Mouse (Mus musculus) CH12F3 (cell line): Measurements from ENCODE around the gene Kdelr1.
"Not testable (repeated sequence)": the region's sequence is repeated elsewhere in the genome, so short reads cannot be mapped to it uniquely, and the experiment has no call there.

Experiments used
- in situ Hi-C: fragments of 300-500 bp; cut with MboI; formaldehyde crosslinking; loops from 2 replicates; pipeline ENCODE4 v1.14.3; 2020; ENCODE audit warnings: low sequenced_read_pairs

The Kdelr1 gene

GRCm38 (mm10) chr7:45869787-45870186, 2.8 kb upstream of the Kdelr1 start:
- in situ Hi-C loops = no loop called here

- in situ Hi-C loops = no loop called here
Observed at GRCm38 (mm10) chr7:45870282-45871058, 2.1 kb upstream of the Kdelr1 start.

GRCm38 (mm10) chr7:45873061-45873947, 732 bp downstream of the Kdelr1 start:
- in situ Hi-C loops = no loop called here

GRCm38 (mm10) chr7:45876895-45877294, 4.3 kb downstream of the Kdelr1 start:
- in situ Hi-C loops = no loop called here

GRCm38 (mm10) chr7:45878278-45878677, 5.7 kb downstream of the Kdelr1 start, which contains the start of gene Grin2d:
Grin2d (minus strand) TSS chr7:45878378.
- in situ Hi-C loops = not testable (repeated sequence)

GRCm38 (mm10) chr7:45880531-45880930, 8.0 kb downstream of the Kdelr1 start:
- in situ Hi-C loops = no loop called here

- in situ Hi-C loops = no loop called here
Observed at GRCm38 (mm10) chr7:45881011-45881410, 8.4 kb downstream of the Kdelr1 start.

GRCm38 (mm10) chr7:45887246-45887645, 14.7 kb downstream of the Kdelr1 start:
- in situ Hi-C loops = no loop called here

- in situ Hi-C loops = no loop called here
Observed at GRCm38 (mm10) chr7:45892651-45893050, 20.1 kb downstream of the Kdelr1 start.

GRCm38 (mm10) chr7:45895931-45896516, 23.5 kb downstream of the Kdelr1 start:
- in situ Hi-C loops = no loop called here

- in situ Hi-C loops = no loop called here
Observed at GRCm38 (mm10) chr7:45896517-45897257, 24.1 kb downstream of the Kdelr1 start, which contains the start of the genes Syngr4 and Tmem143. Syngr4 (minus strand) TSS chr7:45896714. Tmem143 (plus strand) TSS chr7:45896941.

GRCm38 (mm10) chr7:45897258-45897757, 24.7 kb downstream of the Kdelr1 start:
- in situ Hi-C loops = no loop called here

- in situ Hi-C loops = not testable (repeated sequence)
Observed at GRCm38 (mm10) chr7:45898125-45898524, 25.6 kb downstream of the Kdelr1 start.

GRCm38 (mm10) chr7:45901562-45901961, 29.0 kb downstream of the Kdelr1 start:
- in situ Hi-C loops = no loop called here

- in situ Hi-C loops = no loop called here
Observed at GRCm38 (mm10) chr7:45902481-45903002, 30.0 kb downstream of the Kdelr1 start.

- in situ Hi-C loops = no loop called here
Observed at GRCm38 (mm10) chr7:45906622-45907021, 34.0 kb downstream of the Kdelr1 start.

GRCm38 (mm10) chr7:45908384-45908783, 35.8 kb downstream of the Kdelr1 start:
- in situ Hi-C loops = no loop called here

GRCm38 (mm10) chr7:45909145-45909544, 36.6 kb downstream of the Kdelr1 start:
- in situ Hi-C loops = no loop called here

- in situ Hi-C loops = no loop called here
Observed at GRCm38 (mm10) chr7:45914067-45914466, 41.5 kb downstream of the Kdelr1 start.

- in situ Hi-C loops = no loop called here
Observed at GRCm38 (mm10) chr7:45915011-45915410, 42.4 kb downstream of the Kdelr1 start.
